Mouse (Mus musculus) limb, embryonic 12.5 days (tissue): ENCODE results near the gene Hecw2. TPM values are rescaled to one million over a fixed set of nuclear protein-coding genes. Genes with fewer than 3 reads are reported as not detected.

Source experiments
- ATAC-seq: fragments of 200-750 bp; cut with Nextera tagmentation; 2 replicates; pipeline ENCODE4 v1.8.0; 2017; ENCODE audit warnings: low read depth, moderate TSS enrichment; ENCODE audit not compliant: insufficient number of reproducible peaks, insufficient read depth, low FRiP score, low TSS enrichment
- H3K27ac ChIP-seq: fragments of 300-500 bp; sonication (generic); 2 replicates; pipeline ENCODE4 v1.5.1; 2016; ENCODE audit warnings: mild to moderate bottlenecking, moderate library complexity
- H3K27me3 ChIP-seq: fragments of 300-500 bp; sonication (generic); 2 replicates; pipeline ENCODE4 v1.6.1; 2016; ENCODE audit warnings: mild to moderate bottlenecking, moderate library complexity
- H3K36me3 ChIP-seq: fragments of 300-500 bp; sonication (generic); 2 replicates; pipeline ENCODE4 v1.6.1; 2016; ENCODE audit warnings: mild to moderate bottlenecking, moderate library complexity
- H3K4me1 ChIP-seq: fragments of 300-500 bp; sonication (generic); replicated peaks from 2 replicates; pipeline ENCODE4 v1.6.1; 2016
- H3K4me2 ChIP-seq: fragments of 300-500 bp; sonication (generic); 2 replicates; pipeline ENCODE4 v1.6.1; 2016; ENCODE audit warnings: mild to moderate bottlenecking, moderate library complexity
- H3K4me3 ChIP-seq: fragments of 300-500 bp; sonication (generic); replicated peaks from 2 replicates; pipeline ENCODE4 v1.5.1; 2016; ENCODE audit warnings: mild to moderate bottlenecking
- H3K9ac ChIP-seq: fragments of 300-500 bp; sonication (generic); replicated peaks from 2 replicates; pipeline ENCODE4 v1.6.1; 2016; ENCODE audit warnings: mild to moderate bottlenecking, moderate library complexity
- H3K9me3 ChIP-seq: fragments of 300-500 bp; sonication (generic); 2 replicates; pipeline ENCODE4 v1.6.1; 2016; ENCODE audit warnings: mild to moderate bottlenecking, moderate library complexity
- WGBS: fragments of 180-500 bp; shearing (Covaris S2); methylation state at CpG from one replicate; pipeline ENCODE4 v1.1.7; 2016; 5-methylcytosine and 5-hydroxymethylcytosine counted together
- polyA plus RNA-seq: library from polyadenylated mRNA; unstranded; fragments of >200 nt; fragmentation: Nextera tagmentation; extraction: Ambion mirVana; gene quantifications from 2 replicates; pipeline ENCODE4 v1.2.1, GENCODE M21; 2016

Hecw2 gene
- polyA plus RNA-seq, 1 experiment from 2014 or later = 3.3 TPM

DNA sequence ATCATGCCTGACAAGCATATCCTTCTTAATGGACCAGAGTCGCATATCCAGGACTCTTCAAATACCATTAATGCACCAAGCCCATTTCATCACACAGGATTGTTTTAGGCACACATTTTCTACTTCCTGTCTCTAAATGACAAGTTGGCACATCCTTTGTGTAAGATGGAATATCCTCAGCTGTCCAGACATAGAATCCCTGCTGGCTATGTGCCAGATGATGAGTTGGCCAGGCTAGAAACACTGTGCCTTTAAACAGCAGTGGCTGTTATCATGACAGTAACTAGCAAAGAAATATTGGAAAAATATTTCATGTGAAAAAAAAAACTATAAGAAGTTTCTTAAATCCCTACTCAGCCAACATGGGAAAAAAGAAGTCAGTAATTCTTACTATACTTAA, 35.4 kb downstream of the Hecw2 start:
- H3K36me3 ChIP-seq = no peaks in the 10 kb centered on the region
- no peak overlapping the region for H3K9ac ChIP-seq
- H3K27me3 ChIP-seq = no peaks in the 10 kb centered on the region
- 81% methylated on average over 1 of the region's 1 CpGs for WGBS
- no peak overlapping the region for H3K4me3 ChIP-seq
- H3K4me2 ChIP-seq = no peak overlapping the region
- H3K9me3 ChIP-seq = no peaks in the 10 kb centered on the region
- no peak overlapping the region for H3K27ac ChIP-seq
- H3K4me1 ChIP-seq = no peaks in the 10 kb centered on the region
- ATAC-seq = no peak

DNA sequence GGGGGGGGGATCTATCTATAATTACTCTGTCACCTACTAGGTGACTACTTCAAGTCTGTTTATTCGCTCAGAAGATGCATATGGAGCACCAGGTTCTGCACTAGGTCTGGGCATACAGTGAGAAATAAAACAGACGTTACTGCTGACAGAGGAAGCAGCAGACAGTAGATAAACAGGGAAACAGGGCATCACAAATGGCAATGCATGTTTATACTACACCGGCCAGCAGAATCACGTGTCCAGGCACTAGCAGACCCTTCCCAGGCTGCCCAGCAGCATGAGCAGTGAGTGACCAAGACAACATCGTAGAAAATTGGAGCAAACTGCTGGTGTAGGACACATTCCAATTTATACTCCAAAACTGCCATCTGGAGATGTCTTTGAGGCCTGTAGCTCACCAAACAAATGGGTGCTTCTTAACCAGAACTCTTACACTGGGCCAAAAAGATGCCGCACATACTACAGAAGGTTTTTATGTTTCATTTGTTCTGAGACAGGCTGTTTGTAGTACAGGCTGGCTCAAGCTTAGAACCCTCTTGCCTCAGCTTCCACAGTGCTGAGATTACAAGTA, 41.7 kb downstream of the Hecw2 start:
- Histone ChIP-seq H3K27ac (no peak overlapping the region), H3K4me2 (no peak overlapping the region), H3K4me1 (no peaks in the 10 kb centered on the region), H3K36me3 (no peaks in the 10 kb centered on the region), H3K9ac (no peak overlapping the region), H3K27me3 (no peaks in the 10 kb centered on the region), H3K4me3 (no peak overlapping the region), H3K9me3 (no peaks in the 10 kb centered on the region)
- ATAC-seq = no peak
- WGBS = 77% methylated on average over 6 of the region's 6 CpGs

DNA sequence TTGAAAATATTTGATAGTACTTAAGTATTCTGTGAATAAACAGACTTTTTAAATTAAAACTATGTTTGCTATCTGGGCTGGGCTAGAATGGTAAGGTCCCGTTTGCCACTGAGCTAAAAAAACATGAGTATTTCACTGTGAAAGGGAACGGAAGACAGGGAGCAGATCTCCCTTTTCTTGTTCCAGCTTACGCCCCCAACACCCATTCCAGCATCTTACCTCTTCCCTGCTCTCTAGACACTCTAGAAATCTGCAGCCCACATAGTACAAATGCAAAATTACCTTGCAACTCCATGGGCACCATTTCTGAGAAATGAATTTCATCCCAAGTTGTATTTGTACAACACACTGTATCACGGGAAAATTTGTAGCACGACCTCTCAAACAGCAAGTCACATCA, 49.9 kb downstream of the Hecw2 start:
- Histone ChIP-seq H3K4me1 (no peaks in the 10 kb centered on the region), H3K9me3 (no peaks in the 10 kb centered on the region), H3K27ac (no peak overlapping the region), H3K36me3 (no peaks in the 10 kb centered on the region), H3K4me3 (no peak overlapping the region), H3K27me3 (no peaks in the 10 kb centered on the region), H3K9ac (no peak overlapping the region), H3K4me2 (no peak overlapping the region)
- no peak for ATAC-seq
- 91% methylated on average over 5 of the region's 5 CpGs for WGBS

DNA sequence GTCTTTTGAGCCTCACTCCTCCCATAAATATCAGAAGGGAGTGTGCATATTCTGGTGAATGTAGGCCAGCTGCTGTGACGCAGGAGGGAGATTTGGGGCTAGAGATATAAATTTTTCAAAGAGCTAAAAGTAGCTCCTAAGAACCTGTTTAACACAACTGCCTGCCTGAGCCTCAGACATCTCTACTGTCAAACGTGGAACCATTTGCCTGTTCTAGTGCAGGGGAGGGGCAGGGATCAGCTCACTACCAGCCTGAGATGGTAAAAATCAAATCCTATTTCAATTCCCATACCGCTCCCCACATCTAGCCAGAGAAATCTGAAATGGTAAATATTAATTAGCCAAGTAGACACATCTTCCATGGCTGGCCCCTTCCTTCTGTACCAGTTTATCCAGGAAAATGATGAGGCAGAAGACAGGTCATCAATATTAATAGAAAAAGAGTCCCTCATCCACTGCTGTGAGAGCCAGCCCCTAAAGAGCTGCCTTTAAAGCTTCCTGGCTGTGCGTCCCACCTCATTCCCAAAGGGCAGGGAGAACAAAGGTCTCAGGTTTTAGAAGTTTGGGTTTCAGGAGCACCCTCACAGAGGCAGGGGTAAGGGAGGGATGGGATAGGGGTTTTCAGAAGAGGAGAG, 61.0 kb downstream of the Hecw2 start:
- Histone ChIP-seq H3K9me3 (no peaks in the 10 kb centered on the region), H3K4me1 (no peaks in the 10 kb centered on the region), H3K9ac (no peak overlapping the region), H3K36me3 (no peaks in the 10 kb centered on the region), H3K27ac (no peak overlapping the region), H3K4me3 (no peak overlapping the region), H3K4me2 (no peak overlapping the region), H3K27me3 (no peaks in the 10 kb centered on the region)
- ATAC-seq = no peak
- WGBS = 55% methylated on average over 4 of the region's 4 CpGs

DNA sequence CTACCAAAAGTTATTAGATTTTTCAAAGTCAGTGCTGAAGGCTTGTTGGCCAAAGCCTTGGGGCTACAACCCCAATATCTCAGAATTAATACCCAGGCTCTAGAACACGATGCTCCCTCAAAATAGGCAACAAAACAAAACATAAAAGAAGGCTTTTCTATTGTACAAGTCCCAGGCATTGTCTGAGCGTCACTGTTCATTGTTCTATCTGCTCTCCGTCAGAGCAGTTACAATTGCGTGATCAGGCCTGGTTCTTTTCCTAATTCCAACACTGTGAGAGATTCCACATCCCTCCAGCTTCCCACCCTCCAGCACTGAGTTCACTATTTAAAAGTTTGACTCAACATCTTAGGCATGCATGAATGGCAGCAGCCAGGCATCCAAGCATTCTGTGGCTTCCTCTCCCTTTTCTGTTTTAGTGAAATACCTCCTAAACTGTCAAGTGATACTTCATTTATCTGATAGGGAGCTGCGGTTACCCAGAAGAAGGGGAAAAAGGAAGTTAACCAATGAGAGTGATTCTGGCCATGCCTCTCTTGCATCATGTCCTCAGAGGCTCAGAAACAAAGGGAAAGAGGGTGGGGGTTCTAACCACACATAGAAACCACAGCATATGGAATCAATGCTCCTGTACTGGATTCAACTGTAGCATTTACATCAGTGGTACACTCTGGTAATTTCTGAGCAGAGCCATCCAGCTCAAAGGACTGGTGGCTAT, 66.1 kb downstream of the Hecw2 start:
- H3K9me3 ChIP-seq = no peaks in the 10 kb centered on the region
- WGBS = 86% methylated on average over 5 of the region's 5 CpGs

DNA sequence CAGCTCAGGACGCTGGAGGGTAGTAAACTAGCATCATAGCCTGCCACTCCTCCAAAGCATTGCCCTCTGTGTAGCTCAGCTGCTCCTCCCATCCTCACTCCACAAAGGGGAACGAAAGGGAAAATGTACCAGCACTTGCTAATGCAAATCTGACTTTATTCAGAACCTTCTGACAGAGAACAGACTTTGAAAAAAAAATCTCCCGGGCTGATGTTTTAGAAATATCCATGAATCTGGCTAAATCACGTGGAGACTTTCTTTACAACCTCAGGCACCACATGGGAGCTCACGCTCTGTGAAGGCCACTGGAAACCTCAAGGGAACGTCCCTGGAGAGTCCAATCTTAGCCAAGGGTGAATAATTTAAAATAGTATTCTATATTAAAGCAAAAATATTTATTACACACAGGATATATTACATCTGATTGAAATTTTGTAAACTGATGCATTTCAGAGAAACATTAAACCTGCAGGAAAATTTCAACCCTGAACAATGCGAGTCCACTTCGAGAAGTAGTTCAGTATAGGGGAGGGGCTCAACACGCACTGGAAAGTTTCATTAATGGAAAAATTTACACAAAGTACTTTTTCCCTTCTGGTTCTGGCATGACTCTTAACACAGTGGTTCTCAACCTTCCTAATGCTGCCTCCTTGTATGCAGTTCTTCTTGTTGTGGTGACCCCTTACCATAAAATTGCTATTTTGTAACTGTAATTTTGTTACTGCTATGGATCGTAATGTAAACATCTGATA, 67.8 kb downstream of the Hecw2 start:
- Histone ChIP-seq H3K27ac (no peak overlapping the region), H3K9ac (no peak overlapping the region), H3K27me3 (no peaks in the 10 kb centered on the region), H3K4me1 (peaks cover 8% of the 10 kb centered on the region; the same call in 1 of the 2 replicates), H3K9me3 (no peaks in the 10 kb centered on the region), H3K4me2 (no peak overlapping the region), H3K36me3 (no peaks in the 10 kb centered on the region), H3K4me3 (no peak overlapping the region)
- ATAC-seq = no peak
- 72% methylated on average over 10 of the region's 10 CpGs for WGBS

More for the DNA sequence above, 66.1 kb downstream of the Hecw2 start:
- ATAC-seq = no peak
- H3K4me1 ChIP-seq = 0 out of 2 replicates have a peak, but pooled peaks cover 3% of the 10 kb centered on the region
- H3K4me3 ChIP-seq = no peak overlapping the region
- no peak overlapping the region for H3K9ac ChIP-seq
- H3K4me2 ChIP-seq = no peak overlapping the region
- H3K36me3 ChIP-seq = no peaks in the 10 kb centered on the region
- H3K27ac ChIP-seq = no peak overlapping the region
- no peaks in the 10 kb centered on the region for H3K27me3 ChIP-seq

DNA sequence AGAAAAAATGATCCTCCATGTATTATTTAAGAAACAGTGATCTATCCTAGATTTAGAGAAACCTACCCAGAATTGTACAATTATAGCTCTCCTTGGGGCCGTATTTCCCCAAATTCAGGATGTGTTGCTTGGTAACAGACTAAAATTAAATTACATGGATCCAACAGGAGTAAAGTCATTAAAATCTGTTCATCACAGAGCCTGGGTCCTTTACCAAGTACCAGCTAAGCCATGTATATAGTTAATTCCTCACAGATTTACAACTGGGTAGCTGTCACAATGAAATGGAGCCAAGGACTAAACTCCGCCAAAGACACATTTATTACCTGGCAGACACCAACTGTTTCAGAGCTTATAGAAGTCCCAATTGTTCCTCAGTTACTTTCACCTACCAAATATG, 72.4 kb downstream of the Hecw2 start:
- Histone ChIP-seq H3K4me1 (peaks cover 14% of the 10 kb centered on the region; the same call in 1 of the 2 replicates), H3K4me3 (no peak overlapping the region), H3K27ac (no peak overlapping the region), H3K9ac (no peak overlapping the region), H3K36me3 (no peaks in the 10 kb centered on the region), H3K4me2 (no peak overlapping the region), H3K27me3 (no peaks in the 10 kb centered on the region), H3K9me3 (no peaks in the 10 kb centered on the region)
- ATAC-seq = no peak
- 60% methylated on average over 2 of the region's 2 CpGs for WGBS

DNA sequence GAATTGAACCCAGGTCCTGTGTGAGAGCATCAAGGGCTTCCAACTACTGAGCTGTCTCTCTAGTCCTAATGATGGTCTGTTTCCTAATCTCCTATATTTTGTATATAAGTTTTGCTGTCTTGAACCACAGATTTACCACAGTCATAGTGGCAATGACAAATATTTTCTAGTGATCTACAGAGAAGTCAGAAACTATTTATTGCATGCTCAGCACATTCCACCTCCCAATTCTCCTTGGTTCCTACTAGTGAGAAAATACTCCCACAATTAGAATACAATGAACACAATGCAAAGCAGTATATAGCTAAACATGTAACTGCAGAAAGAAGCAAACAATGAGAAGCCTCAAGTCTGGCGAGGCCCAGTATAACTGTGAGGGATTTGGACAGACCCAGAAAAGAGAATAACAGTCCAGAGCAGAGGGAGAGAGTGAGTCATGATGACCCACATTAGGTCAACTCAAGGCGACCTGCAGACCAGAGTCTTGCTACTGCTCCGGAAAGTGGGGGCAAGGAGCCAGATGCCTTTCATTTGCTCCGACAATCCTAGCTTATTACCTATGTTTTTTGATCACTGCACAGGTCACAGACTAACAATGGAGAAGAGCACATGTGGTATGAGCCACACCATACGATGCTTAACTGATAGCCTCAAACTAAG, 73.8 kb downstream of the Hecw2 start:
- no peak overlapping the region for H3K27ac ChIP-seq
- H3K4me2 ChIP-seq = no peak overlapping the region
- peaks cover 11% of the 10 kb centered on the region; the same call in 1 of the 2 replicates for H3K4me1 ChIP-seq
- H3K36me3 ChIP-seq = no peaks in the 10 kb centered on the region
- WGBS = 83% methylated on average over 5 of the region's 5 CpGs
- no peaks in the 10 kb centered on the region for H3K27me3 ChIP-seq
- H3K9ac ChIP-seq = no peak overlapping the region
- H3K9me3 ChIP-seq = no peaks in the 10 kb centered on the region
- ATAC-seq = no peak
- no peak overlapping the region for H3K4me3 ChIP-seq

DNA sequence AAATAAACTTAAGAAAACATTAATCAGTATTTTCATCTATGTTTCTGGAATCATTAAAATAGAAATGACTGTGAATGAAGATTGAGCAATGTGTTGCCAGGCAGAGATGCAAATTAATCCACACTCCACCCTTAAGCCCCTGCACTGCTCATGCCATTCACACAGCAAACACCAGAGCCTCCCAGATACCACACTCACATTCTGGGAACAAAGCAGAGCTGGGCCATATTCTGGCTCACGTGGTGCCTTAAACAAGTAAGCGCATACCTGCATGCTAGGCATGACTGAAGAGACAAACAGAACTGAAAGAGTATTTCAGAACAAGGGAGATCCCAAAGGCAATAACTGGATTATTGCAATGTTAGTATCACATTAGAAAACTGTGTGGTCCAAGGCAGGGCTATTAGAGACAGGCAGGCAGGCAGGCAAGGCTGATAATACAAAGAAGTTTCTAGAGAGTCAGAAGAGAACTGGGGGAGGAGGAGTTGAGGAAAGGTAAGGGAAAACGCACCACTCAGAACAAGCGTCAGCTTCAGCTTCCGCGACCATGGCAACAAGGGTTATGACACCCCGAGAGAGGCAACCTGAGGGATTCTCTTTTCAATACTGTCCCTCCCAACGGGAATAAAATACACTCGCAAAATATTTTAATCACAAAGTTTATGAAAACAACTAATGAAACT, 75.2 kb downstream of the Hecw2 start:
- no peak overlapping the region for H3K4me3 ChIP-seq
- ATAC-seq = no peak
- H3K36me3 ChIP-seq = no peaks in the 10 kb centered on the region
- H3K9me3 ChIP-seq = no peaks in the 10 kb centered on the region
- no peak overlapping the region for H3K4me2 ChIP-seq
- no peak overlapping the region for H3K27ac ChIP-seq
- peaks cover 11% of the 10 kb centered on the region; the same call in 1 of the 2 replicates for H3K4me1 ChIP-seq
- no peaks in the 10 kb centered on the region for H3K27me3 ChIP-seq
- WGBS = 69% methylated on average over 9 of the region's 9 CpGs
- no peak overlapping the region for H3K9ac ChIP-seq

DNA sequence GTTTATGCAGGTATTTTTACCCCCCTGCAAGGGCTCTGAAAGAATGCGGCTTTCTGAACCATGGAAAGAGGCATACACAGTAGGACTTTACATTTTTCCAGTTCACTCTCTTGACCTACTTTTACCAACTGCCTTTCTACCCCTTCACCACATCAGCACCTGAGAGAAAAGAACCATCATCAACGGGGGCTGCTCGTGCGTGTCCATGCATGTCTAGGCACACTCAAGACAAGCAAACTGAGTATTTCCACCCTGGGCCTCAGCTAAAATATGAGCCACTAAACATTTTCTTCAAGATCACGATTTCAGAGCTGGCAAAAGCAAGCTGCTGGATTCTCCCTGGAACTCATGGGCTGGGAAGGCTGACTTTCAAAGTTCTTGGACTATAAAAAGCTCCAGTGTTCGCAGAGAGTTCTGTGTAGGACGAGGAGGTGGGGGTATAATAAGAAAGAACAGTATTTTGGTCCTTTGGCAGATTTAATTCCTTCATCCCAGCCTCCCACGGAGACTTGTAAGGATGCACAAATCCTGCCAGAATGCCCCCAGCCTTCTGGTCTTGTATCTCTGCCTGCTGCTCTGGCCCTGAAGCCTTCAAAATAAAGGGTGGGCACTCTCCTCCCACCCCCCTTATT, 76.5 kb downstream of the Hecw2 start:
- Histone ChIP-seq H3K4me1 (peaks cover 11% of the 10 kb centered on the region; the same call in 1 of the 2 replicates), H3K27me3 (no peaks in the 10 kb centered on the region), H3K9ac (no peak overlapping the region), H3K9me3 (no peaks in the 10 kb centered on the region), H3K27ac (0 out of 2 replicates have a peak overlapping the region, but pooled peaks have one; percentile 0), H3K4me2 (no peak overlapping the region), H3K4me3 (no peak overlapping the region), H3K36me3 (no peaks in the 10 kb centered on the region)
- no peak for ATAC-seq
- WGBS = 60% methylated on average over 8 of the region's 8 CpGs
